Comparison of ENCODE assay signal across 20 mouse cellular contexts in the genomic region with DNA sequence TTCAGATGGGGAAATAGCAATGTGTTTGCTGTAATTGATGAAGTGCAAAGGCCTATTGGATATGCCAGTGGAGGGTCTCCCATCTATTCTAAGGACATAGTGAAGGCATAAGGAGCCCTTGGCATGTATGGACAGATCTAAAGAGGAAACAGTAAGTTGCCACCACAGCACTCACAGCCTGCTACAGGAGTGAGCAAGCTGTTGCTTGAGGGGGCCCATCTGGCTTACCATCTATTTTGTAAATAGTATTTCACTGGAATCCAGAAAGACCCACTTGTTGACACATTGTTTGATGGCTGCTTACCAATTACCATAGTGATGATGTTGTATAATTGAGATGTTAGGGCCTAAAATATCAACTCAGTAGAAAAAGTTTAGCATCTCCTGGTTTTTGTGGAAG. TPM values are rescaled to one million over a fixed set of nuclear protein-coding genes. Genes with fewer than 3 reads are reported as not detected.
DNase-seq lines count a peak whose midpoint lies in the region; ATAC-seq and TF ChIP-seq lines count a peak whose summit lies in the region.
"Had no signal": no experiment of that assay in that cellular context is flagged by ENCODE, and none has a peak within 500 bp of the region (broad histone marks: within the 10 kb centered on the region; RNA-seq: fewer than 3 reads in every experiment).

No protein-coding gene starts in this region.

- TF ChIP-seq CTCF in layer of hippocampus, adult 2 months (conservative IDR thresholded peaks at IDR 0.05), result no peak
- no peak for TF ChIP-seq CTCF in stomach, postnatal 0 days (IDR thresholded peaks at IDR 0.05; ENCODE audit: low read depth)

- intact Hi-C loops in left cerebral cortex, postnatal 25 days (cut with DNase I), result no loop called here

- H3K27me3 ChIP-seq in lung, embryonic 15.5 days, result no peaks in the 10 kb centered on the region
- H3K27me3 ChIP-seq in midbrain, embryonic 15.5 days (replicated peaks), result no peaks in the 10 kb centered on the region
- H3K27me3 ChIP-seq in stomach, postnatal 0 days (ENCODE audit: control insufficient read depth, insufficient read depth, low read length), result no peaks in the 10 kb centered on the region
- H3K27me3 ChIP-seq: CH12.LX; forebrain, embryonic 13.5 days; hindbrain, embryonic 12.5 days had no signal

- peak; percentile 33; the same call in 1 of the 2 replicates for ATAC-seq in lung, embryonic 15.5 days (ENCODE audit: borderline replicate concordance, extremely low read depth, low FRiP score, low TSS enrichment)
- ATAC-seq in midbrain, embryonic 15.5 days (replicated peaks), result no peak
- ATAC-seq in stomach, postnatal 0 days (ENCODE audit: low FRiP score, low TSS enrichment), result no peak
- ATAC-seq: forebrain, embryonic 13.5 days had no signal

- no peak overlapping the region for H3K27ac ChIP-seq in layer of hippocampus, adult 2 months
- H3K27ac ChIP-seq in lung, embryonic 15.5 days, result no peak overlapping the region
- H3K27ac ChIP-seq in midbrain, embryonic 15.5 days, result no peak overlapping the region
- H3K27ac ChIP-seq in stomach, postnatal 0 days (replicated peaks), result no peak overlapping the region
- H3K27ac ChIP-seq: embryonic facial prominence, embryonic 10.5 days; forebrain, embryonic 13.5 days; heart, adult 2 months; hindbrain, embryonic 12.5 days; left cerebral cortex, adult 2 months had no signal

- H3K9me3 ChIP-seq in lung, embryonic 15.5 days, result peaks cover 4% of the 10 kb centered on the region; the same call in 1 of the 2 replicates
- H3K9me3 ChIP-seq in midbrain, embryonic 15.5 days, result no peaks in the 10 kb centered on the region
- H3K9me3 ChIP-seq in stomach, postnatal 0 days (ENCODE audit: control insufficient read depth, low read length), result no peaks in the 10 kb centered on the region
- H3K9me3 ChIP-seq: forebrain, embryonic 13.5 days; hindbrain, embryonic 12.5 days had no signal

- no peaks in the 10 kb centered on the region; the same call in 1 of the 2 replicates for H3K4me1 ChIP-seq in lung, embryonic 15.5 days
- H3K4me1 ChIP-seq in midbrain, embryonic 15.5 days, result no peaks in the 10 kb centered on the region
- no peaks in the 10 kb centered on the region for H3K4me1 ChIP-seq in stomach, postnatal 0 days (replicated peaks; ENCODE audit: control insufficient read depth, insufficient read depth)
- H3K4me1 ChIP-seq: forebrain, embryonic 13.5 days; hindbrain, embryonic 12.5 days had no signal

- no peak overlapping the region for H3K4me2 ChIP-seq in lung, embryonic 15.5 days
- H3K4me2 ChIP-seq in midbrain, embryonic 15.5 days, result no peak overlapping the region
- H3K4me2 ChIP-seq in stomach, postnatal 0 days (replicated peaks; ENCODE audit: low read depth), result no peak overlapping the region
- H3K4me2 ChIP-seq: forebrain, embryonic 13.5 days; hindbrain, embryonic 12.5 days; liver, embryonic 11.5 days had no signal

- H3K36me3 ChIP-seq in lung, embryonic 15.5 days, result no peaks in the 10 kb centered on the region
- H3K36me3 ChIP-seq in midbrain, embryonic 15.5 days (replicated peaks), result no peaks in the 10 kb centered on the region
- no peaks in the 10 kb centered on the region for H3K36me3 ChIP-seq in stomach, postnatal 0 days (ENCODE audit: control insufficient read depth, insufficient read depth, low read length)
- H3K36me3 ChIP-seq: embryonic facial prominence, embryonic 10.5 days; hindbrain, embryonic 12.5 days had no signal

- peak; percentile 9 to 53 for DNase-seq in left cerebral cortex, postnatal 25 days (ENCODE audit: low spot score in 2 of 2)
- DNase-seq in left cerebral cortex, adult 11 months (ENCODE audit: low spot score), result no peak
- peak; percentile 55 to 67 for DNase-seq in layer of hippocampus, adult 2 months (ENCODE audit: low spot score in 2 of 2)
- peak; percentile 29 to 57 for DNase-seq in lung, postnatal 4 days
- no peak for DNase-seq in stomach, postnatal 0 days (ENCODE audit: low spot score)
- DNase-seq: adrenal gland, postnatal 25 days; cerebellum, adult 8-10 months; gastrocnemius, postnatal 10 days; heart, adult 2 months; kidney, adult 2 months; kidney, postnatal 10 days; thymus, adult 2 months had no signal

- H3K9ac ChIP-seq in lung, embryonic 15.5 days, result no peak overlapping the region
- H3K9ac ChIP-seq in midbrain, embryonic 15.5 days, result no peak overlapping the region
- no peak overlapping the region for H3K9ac ChIP-seq in stomach, postnatal 0 days (ENCODE audit: low read length)
- H3K9ac ChIP-seq: forebrain, embryonic 13.5 days; hindbrain, embryonic 12.5 days had no signal

- H3K4me3 ChIP-seq in layer of hippocampus, adult 2 months, result no peak overlapping the region
- no peak overlapping the region for H3K4me3 ChIP-seq in lung, embryonic 15.5 days
- H3K4me3 ChIP-seq in midbrain, embryonic 15.5 days, result no peak overlapping the region
- H3K4me3 ChIP-seq in stomach, postnatal 0 days (ENCODE audit: low read depth, low read length), result no peak overlapping the region
- H3K4me3 ChIP-seq: embryonic facial prominence, embryonic 10.5 days; forebrain, embryonic 13.5 days; heart, adult 2 months; hindbrain, embryonic 12.5 days; left cerebral cortex, adult 2 months had no signal

- no peak for TF ChIP-seq EP300 in stomach, postnatal 0 days (optimal IDR thresholded peaks at IDR 0.05)

RNA-seq across cellular contexts. Expression of a gene that starts 20.7 kb away (rescaled TPM):
- 1 to 10 TPM; 8.9 to 9.1 TPM for total RNA-seq in left cerebral cortex, postnatal 25 days (2021)
- total RNA-seq in layer of hippocampus, adult 2 months (2021), result 1 to 10 TPM; 6.3 to 7.4 TPM
- 28.3 and 29.0 TPM in 2 replicates for polyA plus RNA-seq in lung, embryonic 15.5 days (2015; fragmentation: Nextera tagmentation; extraction: Ambion mirVana)
- 1.1 and 1.4 TPM in 2 replicates for polyA plus RNA-seq in midbrain, embryonic 15.5 days (2015; fragmentation: Nextera tagmentation; extraction: Ambion mirVana)
- polyA plus RNA-seq in stomach, postnatal 0 days (2015; fragmentation: Nextera tagmentation; extraction: Ambion mirVana), result 16.2 and 17.7 TPM in 2 replicates

Comparison
In these comparisons a context has a peak if more than half of its experiments do, and no peak if none do; other contexts are left out.
1. DNase-seq: peak in left cerebral cortex, postnatal 25 days (2 of 2), layer of hippocampus, adult 2 months (2 of 2) and lung, postnatal 4 days (2 of 2); none in left cerebral cortex, adult 11 months (single experiment) and stomach, postnatal 0 days (single experiment).